Mouse (Mus musculus) limb, embryonic 13.5 days (tissue): ENCODE results near the gene 4833427G06Rik. TPM values are rescaled to one million over a fixed set of nuclear protein-coding genes. Genes with fewer than 3 reads are reported as not detected.

Source experiments
- ATAC-seq: fragments of 200-750 bp; cut with Nextera tagmentation; 2 replicates; pipeline ENCODE4 v1.8.0; 2017; ENCODE audit warnings: low read depth, moderate number of reproducible peaks, moderate TSS enrichment; ENCODE audit not compliant: low FRiP score
- H3K27ac ChIP-seq: fragments of 300-500 bp; sonication (generic); 2 replicates; pipeline ENCODE4 v1.5.1; 2015; ENCODE audit warnings: inconsistent platforms, mild to moderate bottlenecking, moderate library complexity
- H3K27me3 ChIP-seq: fragments of 300-500 bp; sonication (generic); 2 replicates; pipeline ENCODE4 v1.6.1; 2015; ENCODE audit warnings: mild to moderate bottlenecking, inconsistent platforms
- H3K36me3 ChIP-seq: fragments of 300-500 bp; sonication (generic); 2 replicates; pipeline ENCODE4 v1.6.1; 2015; ENCODE audit warnings: inconsistent platforms, mild to moderate bottlenecking, moderate library complexity
- H3K4me1 ChIP-seq: fragments of 300-500 bp; sonication (generic); 2 replicates; pipeline ENCODE4 v1.6.1; 2015; ENCODE audit warnings: inconsistent platforms
- H3K4me2 ChIP-seq: fragments of 300-500 bp; sonication (generic); replicated peaks from 2 replicates; pipeline ENCODE4 v1.6.1; 2015; ENCODE audit warnings: inconsistent platforms, mild to moderate bottlenecking, moderate library complexity
- H3K4me3 ChIP-seq: fragments of 300-500 bp; sonication (generic); 2 replicates; pipeline ENCODE4 v1.5.1; 2015; ENCODE audit warnings: moderate library complexity, mild to moderate bottlenecking, inconsistent platforms
- H3K9ac ChIP-seq: fragments of 300-500 bp; sonication (generic); 2 replicates; pipeline ENCODE4 v1.6.1; 2015; ENCODE audit warnings: mild to moderate bottlenecking, inconsistent platforms
- H3K9me3 ChIP-seq: fragments of 300-500 bp; sonication (generic); 2 replicates; pipeline ENCODE4 v1.6.1; 2016; ENCODE audit warnings: inconsistent platforms
- WGBS: fragments of 180-500 bp; shearing (Covaris S2); methylation state at CpG from one replicate; pipeline ENCODE4 v1.1.7; 2015; 5-methylcytosine and 5-hydroxymethylcytosine counted together
- polyA plus RNA-seq: library from polyadenylated mRNA; unstranded; fragments of >200 nt; fragmentation: Nextera tagmentation; extraction: Ambion mirVana; gene quantifications from 2 replicates; pipeline ENCODE4 v1.2.1, GENCODE M21; 2015

The 4833427G06Rik gene
- polyA plus RNA-seq, 1 experiment from 2014 or later: not detected

- WGBS: 12% methylated on average over 30 of the region's 30 CpGs
- Histone ChIP-seq H3K27ac (no peak overlapping the region), H3K4me3 (peak overlapping the region; percentile 61), H3K4me1 (peaks cover 13% of the 10 kb centered on the region), H3K4me2 (peak overlapping the region; percentile 100), H3K9me3 (no peaks in the 10 kb centered on the region), H3K9ac (peak overlapping the region; percentile 78), H3K36me3 (no peaks in the 10 kb centered on the region), H3K27me3 (peaks cover 30% of the 10 kb centered on the region)
- ATAC-seq: no peak
Measured at GRCm38 (mm10) chr9:51103808-51104514, 2.1 kb upstream of the 4833427G06Rik start.

- Histone ChIP-seq H3K36me3 (no peaks in the 10 kb centered on the region), H3K27me3 (peaks cover 30% of the 10 kb centered on the region), H3K27ac (no peak overlapping the region), H3K9ac (peak overlapping the region; percentile 78), H3K4me2 (peak overlapping the region; percentile 100), H3K4me1 (peaks cover 13% of the 10 kb centered on the region), H3K9me3 (no peaks in the 10 kb centered on the region), H3K4me3 (peak overlapping the region; percentile 61)
- under 1% methylated on average over 44 of the region's 44 CpGs for WGBS
- peak; percentile 40; the same call in 1 of the 2 replicates for ATAC-seq
Measured at GRCm38 (mm10) chr9:51102963-51103807, 1.3 kb upstream of the 4833427G06Rik start.

GRCm38 (mm10) chr9:51096306-51096705 lies 5.6 kb downstream of the 4833427G06Rik start:
- H3K4me1 ChIP-seq: no peaks in the 10 kb centered on the region
- no peaks in the 10 kb centered on the region for H3K9me3 ChIP-seq
- H3K27ac ChIP-seq: no peak overlapping the region
- WGBS: 51% methylated on average over 2 of the region's 2 CpGs
- no peaks in the 10 kb centered on the region for H3K36me3 ChIP-seq
- ATAC-seq: no peak
- no peak overlapping the region for H3K9ac ChIP-seq
- peaks cover 9% of the 10 kb centered on the region; the same call in 1 of the 2 replicates for H3K27me3 ChIP-seq
- H3K4me2 ChIP-seq: no peak overlapping the region
- H3K4me3 ChIP-seq: no peak overlapping the region

- no peak for ATAC-seq
- Histone ChIP-seq H3K4me1 (no peaks in the 10 kb centered on the region), H3K4me2 (no peak overlapping the region)
Measured at GRCm38 (mm10) chr9:51093697-51094096, 8.2 kb downstream of the 4833427G06Rik start.

GRCm38 (mm10) chr9:51081614-51082013 lies 20.3 kb downstream of the 4833427G06Rik start:
- no peak overlapping the region for H3K4me2 ChIP-seq
- no peak for ATAC-seq
- H3K27ac ChIP-seq: no peak overlapping the region
- H3K9me3 ChIP-seq: no peaks in the 10 kb centered on the region
- 81% methylated on average over 5 of the region's 5 CpGs for whole genome bisulfite sequencing
- H3K4me3 ChIP-seq: no peak overlapping the region
- H3K27me3 ChIP-seq: no peaks in the 10 kb centered on the region
- no peaks in the 10 kb centered on the region for H3K36me3 ChIP-seq
- H3K9ac ChIP-seq: no peak overlapping the region
- peaks cover 11% of the 10 kb centered on the region for H3K4me1 ChIP-seq

More at GRCm38 (mm10) chr9:51093697-51094096, 8.2 kb downstream of the 4833427G06Rik start:
- Histone ChIP-seq H3K27ac (no peak overlapping the region), H3K9ac (no peak overlapping the region), H3K36me3 (no peaks in the 10 kb centered on the region), H3K9me3 (no peaks in the 10 kb centered on the region), H3K27me3 (no peaks in the 10 kb centered on the region), H3K4me3 (no peak overlapping the region)
- 62% methylated on average over 5 of the region's 5 CpGs for WGBS

- H3K4me2 ChIP-seq: peak within 1 kb of the TSS; percentile 93
- peak within 1 kb of the TSS; percentile 76 for H3K27ac ChIP-seq
- H3K4me1 ChIP-seq: peaks cover 28% of the 10 kb centered on the region
- no peaks in the 10 kb centered on the region for H3K27me3 ChIP-seq
- WGBS: under 1% methylated on average over 14 of the region's 14 CpGs
- H3K36me3 ChIP-seq: no peaks in the 10 kb centered on the region
- peak within 1 kb of the TSS; percentile 54 for H3K4me3 ChIP-seq
- no peaks in the 10 kb centered on the region for H3K9me3 ChIP-seq
- ATAC-seq: peak; percentile 92
- H3K9ac ChIP-seq: peak within 1 kb of the TSS; percentile 60
Measured at GRCm38 (mm10) chr9:51076979-51077315, 24.9 kb downstream of the 4833427G06Rik start, which contains the start of gene Layn. Gene Layn, minus strand, starts transcription at chr9:51077094.

GRCm38 (mm10) chr9:51076300-51076978 lies 25.4 kb downstream of the 4833427G06Rik start:
- Histone ChIP-seq H3K9me3 (no peaks in the 10 kb centered on the region), H3K4me1 (peaks cover 28% of the 10 kb centered on the region), H3K9ac (peak overlapping the region; percentile 60), H3K27me3 (no peaks in the 10 kb centered on the region), H3K36me3 (no peaks in the 10 kb centered on the region), H3K4me2 (peak overlapping the region; percentile 93), H3K4me3 (peak overlapping the region; percentile 54), H3K27ac (peak overlapping the region; percentile 76; the same call in 1 of the 2 replicates)
- WGBS: under 1% methylated on average over 17 of the region's 17 CpGs
- ATAC-seq: peak; percentile 13; the same call in 1 of the 2 replicates

- H3K4me2 ChIP-seq: peak overlapping the region; percentile 93
- peak overlapping the region; percentile 60 for H3K9ac ChIP-seq
- H3K4me1 ChIP-seq: peaks cover 28% of the 10 kb centered on the region
- peak overlapping the region; percentile 54 for H3K4me3 ChIP-seq
- peak overlapping the region; percentile 76 for H3K27ac ChIP-seq
- H3K27me3 ChIP-seq: no peaks in the 10 kb centered on the region
- ATAC-seq: peak; percentile 84
- no peaks in the 10 kb centered on the region for H3K9me3 ChIP-seq
- WGBS: 17% methylated on average over 3 of the region's 3 CpGs
- H3K36me3 ChIP-seq: no peaks in the 10 kb centered on the region
Measured at GRCm38 (mm10) chr9:51075780-51076179, 26.1 kb downstream of the 4833427G06Rik start.

GRCm38 (mm10) chr9:51070801-51071200 lies 31.1 kb downstream of the 4833427G06Rik start:
- Histone ChIP-seq H3K4me1 (peaks cover 11% of the 10 kb centered on the region), H3K4me2 (no peak overlapping the region), H3K9me3 (no peaks in the 10 kb centered on the region), H3K27me3 (no peaks in the 10 kb centered on the region), H3K9ac (no peak overlapping the region), H3K4me3 (no peak overlapping the region), H3K36me3 (no peaks in the 10 kb centered on the region), H3K27ac (no peak overlapping the region)
- 85% methylated on average over 4 of the region's 4 CpGs for WGBS
- ATAC-seq: no peak

GRCm38 (mm10) chr9:51068202-51068601 lies 33.7 kb downstream of the 4833427G06Rik start:
- ATAC-seq: no peak
- WGBS: 53% methylated on average over 3 of the region's 3 CpGs
- H3K9ac ChIP-seq: no peak overlapping the region
- H3K36me3 ChIP-seq: no peaks in the 10 kb centered on the region
- H3K27me3 ChIP-seq: no peaks in the 10 kb centered on the region
- no peak overlapping the region for H3K4me3 ChIP-seq
- no peaks in the 10 kb centered on the region for H3K4me1 ChIP-seq
- no peak overlapping the region for H3K27ac ChIP-seq
- no peaks in the 10 kb centered on the region for H3K9me3 ChIP-seq
- H3K4me2 ChIP-seq: no peak overlapping the region

- H3K4me3 ChIP-seq: no peak within 1 kb of the TSS
- 88% methylated on average over 2 of the region's 2 CpGs for WGBS
- H3K27me3 ChIP-seq: no peaks in the 10 kb centered on the region
- H3K4me1 ChIP-seq: peaks cover 7% of the 10 kb centered on the region
- H3K9ac ChIP-seq: no peak within 1 kb of the TSS
- no peak within 1 kb of the TSS for H3K4me2 ChIP-seq
- peaks cover 7% of the 10 kb centered on the region; the same call in 1 of the 2 replicates for H3K36me3 ChIP-seq
- no peaks in the 10 kb centered on the region for H3K9me3 ChIP-seq
- H3K27ac ChIP-seq: no peak within 1 kb of the TSS
- no peak for ATAC-seq
Measured at GRCm38 (mm10) chr9:51060601-51061000, 41.3 kb downstream of the 4833427G06Rik start, which contains the start of gene Btg4. Gene Btg4, plus strand, starts transcription at chr9:51060901.
